Mouse (Mus musculus) heart, postnatal 0 days (tissue): ENCODE measurements around the gene Il1rap.

ENCODE experiments used
- CTCF ChIP-seq: IDR thresholded peaks from 2 replicates; pipeline ENCODE4 v1.5.1; 2016; ENCODE audit warnings: antibody characterized with exemption, control low read depth, low read depth
- EP300 ChIP-seq: IDR thresholded peaks from 2 replicates; pipeline ENCODE4 v1.6.1; 2016; ENCODE audit warnings: antibody characterized with exemption, low read depth

DNA sequence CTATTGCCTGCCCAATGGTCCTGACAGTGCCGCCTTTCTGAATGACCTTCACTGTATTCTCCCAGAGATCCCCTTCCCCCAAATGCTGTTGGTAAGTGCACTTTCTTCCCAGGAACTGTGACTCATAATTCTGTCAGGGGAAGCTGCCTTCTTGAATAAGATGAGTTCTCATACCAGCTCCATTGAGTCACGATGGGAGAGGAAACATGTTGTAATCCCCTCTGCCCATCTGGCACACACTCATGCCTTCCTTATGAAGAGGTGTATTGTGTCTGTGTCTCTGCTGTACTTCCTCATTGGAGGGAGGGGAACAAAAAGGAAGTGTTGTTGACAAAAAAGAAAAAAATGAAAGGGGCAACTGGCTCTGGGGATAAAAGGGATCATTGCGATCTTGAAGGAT lies 44.6 kb downstream of the Il1rap start:
- TF ChIP-seq CTCF (no peak), EP300 (no peak)
